ENCODE assay signal across 8 mouse cellular contexts in genomic region chr2:90666591-90667387, GRCm38 (mm10). TPM values are rescaled to one million over a fixed set of nuclear protein-coding genes. Genes with fewer than 3 reads are reported as not detected.
DNase-seq lines count a peak whose midpoint lies in the region; ATAC-seq and TF ChIP-seq lines count a peak whose summit lies in the region.
"Had no signal": no experiment of that assay in that cellular context is flagged by ENCODE, and none has a peak within 500 bp of the region (broad histone marks: within the 10 kb centered on the region; RNA-seq: fewer than 3 reads in every experiment).

No protein-coding gene starts in this region.

- no peak overlapping the region for H3K27ac ChIP-seq in kidney, embryonic 14.5 days (ENCODE audit: low read depth, low read length)
- H3K27ac ChIP-seq in embryonic facial prominence, embryonic 12.5 days = peak overlapping the region; percentile 88
- H3K27ac ChIP-seq in liver, embryonic 14.5 days = no peak overlapping the region

- H3K4me3 ChIP-seq in kidney, embryonic 14.5 days (ENCODE audit: low read length) = no peak overlapping the region
- H3K4me3 ChIP-seq in embryonic facial prominence, embryonic 12.5 days = peak overlapping the region; percentile 13; the same call in 1 of the 2 replicates
- H3K4me3 ChIP-seq in liver, embryonic 14.5 days (ENCODE audit: insufficient read depth in 1 of 2, low read depth in 2 of 2, low read length in 2 of 2) = no peak overlapping the region

- H3K27me3 ChIP-seq in kidney, embryonic 14.5 days (ENCODE audit: control insufficient read depth, insufficient read depth, low read length) = no peaks in the 10 kb centered on the region
- H3K27me3 ChIP-seq in embryonic facial prominence, embryonic 12.5 days = no peaks in the 10 kb centered on the region
- H3K27me3 ChIP-seq in liver, embryonic 14.5 days (ENCODE audit: control insufficient read depth, insufficient read depth, low read length) = no peaks in the 10 kb centered on the region

- TF ChIP-seq EP300 in liver, embryonic 14.5 days (IDR thresholded peaks at IDR 0.05; ENCODE audit: low read depth) = no peak

- no peaks in the 10 kb centered on the region for H3K9me3 ChIP-seq in kidney, embryonic 14.5 days (ENCODE audit: control insufficient read depth, low read length)
- 0 out of 2 replicates have a peak, but pooled peaks cover 2% of the 10 kb centered on the region for H3K9me3 ChIP-seq in embryonic facial prominence, embryonic 12.5 days
- H3K9me3 ChIP-seq in liver, embryonic 14.5 days (ENCODE audit: control insufficient read depth, low read length) = no peaks in the 10 kb centered on the region

- H3K36me3 ChIP-seq in kidney, embryonic 14.5 days (ENCODE audit: control insufficient read depth, insufficient read depth, low read length) = no peaks in the 10 kb centered on the region
- no peaks in the 10 kb centered on the region for H3K36me3 ChIP-seq in embryonic facial prominence, embryonic 12.5 days
- H3K36me3 ChIP-seq in liver, embryonic 14.5 days (replicated peaks; ENCODE audit: control insufficient read depth, insufficient read depth, low read depth) = no peaks in the 10 kb centered on the region

- peak; percentile 50; the same call in 1 of the 2 replicates for ATAC-seq in kidney, embryonic 14.5 days (ENCODE audit: low FRiP score, low TSS enrichment)
- peak; percentile 26 for ATAC-seq in common myeloid progenitor, adult 5-6 weeks (replicated peaks; ENCODE audit: low read depth, poor library complexity, severe bottlenecking)
- peak; percentile 44; the same call in 1 of the 2 replicates for ATAC-seq in embryonic facial prominence, embryonic 12.5 days (ENCODE audit: insufficient number of reproducible peaks, insufficient read depth, low FRiP score, low TSS enrichment)
- 0 out of 2 replicates have a peak, but pooled peaks have one; percentile 10 for ATAC-seq in liver, embryonic 14.5 days (ENCODE audit: insufficient read depth)

- DNase-seq in kidney, adult 11 months = no peak
- no peak for DNase-seq in liver, embryonic 14.5 days (ENCODE audit: low read depth in 3 of 3, low spot score in 3 of 3)
- DNase-seq in yolk sac, embryonic 10.5 days (ENCODE audit: low spot score) = no peak
- DNase-seq in adrenal gland, adult 18-20 months (ENCODE audit: low spot score in 2 of 2) = no peak
- DNase-seq: cerebellum, postnatal 10 days had no signal

- 0 out of 2 replicates have a peak, but pooled peaks cover 7% of the 10 kb centered on the region for H3K4me1 ChIP-seq in kidney, embryonic 14.5 days (ENCODE audit: control insufficient read depth, insufficient read depth, low read length)
- peaks cover 19% of the 10 kb centered on the region for H3K4me1 ChIP-seq in embryonic facial prominence, embryonic 12.5 days
- peaks cover 23 to 33% of the 10 kb centered on the region in 2 experiments for H3K4me1 ChIP-seq in liver, embryonic 14.5 days (replicated peaks; ENCODE audit: control insufficient read depth in 2 of 2, insufficient read depth in 2 of 2, low read length in 1 of 2)

- H3K4me2 ChIP-seq in kidney, embryonic 14.5 days (replicated peaks; ENCODE audit: low read depth, low read length) = no peak overlapping the region
- H3K4me2 ChIP-seq in embryonic facial prominence, embryonic 12.5 days (replicated peaks) = peak overlapping the region; percentile 42
- H3K4me2 ChIP-seq in liver, embryonic 14.5 days (ENCODE audit: low read depth) = peak overlapping the region; percentile 67; the same call in 1 of the 2 replicates

- H3K9ac ChIP-seq in kidney, embryonic 14.5 days (ENCODE audit: low read depth, low read length) = no peak overlapping the region
- H3K9ac ChIP-seq in embryonic facial prominence, embryonic 12.5 days = no peak overlapping the region
- H3K9ac ChIP-seq in liver, embryonic 14.5 days (replicated peaks) = no peak overlapping the region

- TF ChIP-seq CTCF in liver, embryonic 14.5 days (IDR thresholded peaks at IDR 0.05; ENCODE audit: low read depth) = no peak

- WGBS in kidney, embryonic 14.5 days = 55% methylated on average over 11 of the region's 11 CpGs
- WGBS in embryonic facial prominence, embryonic 12.5 days = 14% methylated on average over 11 of the region's 11 CpGs
- WGBS in liver, embryonic 14.5 days (ENCODE audit: insufficient replicate concordance) = 50% methylated on average over 11 of the region's 11 CpGs

RNA-seq across cellular contexts. Expression of gene Nup160, which starts 10.2 kb away (rescaled TPM):
- 34.8 and 68.0 TPM in 2 replicates for polyA plus RNA-seq in kidney, embryonic 14.5 days (2014; fragmentation: Nextera tagmentation; extraction: Ambion mirVana)
- total RNA-seq in common myeloid progenitor, adult 5-6 weeks (2017) = 40.7 and 80.8 TPM in 2 replicates
- 53.7 and 56.5 TPM in 2 replicates for polyA plus RNA-seq in embryonic facial prominence, embryonic 12.5 days (2016; fragmentation: Nextera tagmentation; extraction: Ambion mirVana)
- 18.0 and 19.9 TPM in 2 replicates for polyA plus RNA-seq in liver, embryonic 14.5 days (2012; rRNA removed)
- polyA plus RNA-seq in liver, embryonic 14.5 days (2014; fragmentation: Nextera tagmentation; extraction: Ambion mirVana) = 32.4 and 37.7 TPM in 2 replicates
- 10 to 100 TPM; 13.2 to 14.7 TPM for total RNA-seq in adrenal gland, adult 18-20 months (2021)
